Mouse (Mus musculus): ENCODE data around the gene Klk1b26. TPM values are rescaled to one million over a fixed set of nuclear protein-coding genes. Genes with fewer than 3 reads are reported as not detected.
"Not testable (repeated sequence)": the region's sequence is repeated elsewhere in the genome, so short reads cannot be mapped to it uniquely, and the experiment has no call there.

The Klk1b26 gene
- polyA plus RNA-seq (2015; fragmentation: Nextera tagmentation; extraction: Ambion mirVana) = 0.26 TPM in 1 of 2 replicates, not detected in the other

DNA sequence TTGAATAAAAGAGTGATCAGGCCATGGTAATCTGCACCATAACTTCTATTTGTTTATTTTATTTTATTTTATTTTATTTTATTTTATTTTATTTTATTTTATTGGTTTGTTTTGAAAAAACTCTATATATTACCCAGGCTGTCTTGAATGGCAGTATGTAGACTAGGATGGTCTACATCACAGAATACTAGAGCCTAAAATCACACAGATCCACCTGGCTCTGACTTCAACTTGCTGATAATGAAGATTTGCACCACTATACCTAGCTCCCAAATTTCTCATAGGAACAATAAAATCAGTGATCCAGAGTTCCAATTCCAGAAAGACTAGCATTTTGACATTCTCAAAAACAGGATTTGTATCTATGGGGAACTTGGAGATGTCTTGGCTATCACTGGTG is at the start of gene Klk1b26:
TSS of gene Klk1b26 (plus strand) at position 301 of the 400 bp plus-strand sequence.
- not testable (repeated sequence) for H3K9me3 ChIP-seq (replicated peaks; ENCODE audit: control insufficient read depth, low read length); H3K36me3 ChIP-seq (ENCODE audit: control insufficient read depth, insufficient read depth); ATAC-seq (ENCODE audit: low read depth); H3K27me3 ChIP-seq (ENCODE audit: control insufficient read depth, insufficient read depth, low read depth, low read length); H3K27ac ChIP-seq (ENCODE audit: low read length); H3K4me3 ChIP-seq (ENCODE audit: low read depth, low read length); H3K9ac ChIP-seq (ENCODE audit: low read depth, low read length); H3K4me1 ChIP-seq (ENCODE audit: control insufficient read depth, low read depth, low read length); H3K4me2 ChIP-seq (ENCODE audit: low read depth, low read length)

DNA sequence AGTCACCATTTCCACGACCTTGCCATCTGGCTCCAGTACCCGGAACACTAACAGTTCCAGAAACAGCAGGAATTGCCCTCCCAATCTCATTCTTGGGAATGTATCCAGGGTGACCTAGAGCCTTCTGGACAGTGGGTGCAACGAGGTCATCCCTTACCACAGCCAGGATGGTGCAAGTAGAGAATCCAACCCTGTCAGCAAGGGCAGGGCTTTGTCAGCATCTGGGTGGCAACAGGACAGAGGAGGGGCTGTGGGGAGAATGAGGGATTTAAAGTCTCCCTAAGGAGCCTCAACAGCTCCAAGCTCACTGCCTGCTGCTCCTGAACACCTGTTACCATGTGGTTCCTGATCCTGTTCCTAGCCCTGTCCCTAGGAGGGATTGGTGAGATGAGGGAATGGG is 45.5 kb upstream of the Klk1b26 start, which contains the start of gene Klk1b1:
TSS of gene Klk1b1 (plus strand) at position 301 of the 400 bp plus-strand sequence.
- H3K27me3 ChIP-seq (ENCODE audit: control insufficient read depth, insufficient read depth, low read depth, low read length) = no peaks in the 10 kb centered on the region
- no peak within 1 kb of the TSS for H3K4me3 ChIP-seq (ENCODE audit: low read depth, low read length)
- no peak within 1 kb of the TSS for H3K4me2 ChIP-seq (ENCODE audit: low read depth, low read length)
- H3K27ac ChIP-seq (ENCODE audit: low read length) = no peak within 1 kb of the TSS
- no peaks in the 10 kb centered on the region for H3K4me1 ChIP-seq (ENCODE audit: control insufficient read depth, low read depth, low read length)
- no peak for ATAC-seq (ENCODE audit: low read depth)
- no peaks in the 10 kb centered on the region for H3K9me3 ChIP-seq (replicated peaks; ENCODE audit: control insufficient read depth, low read length)
- no peaks in the 10 kb centered on the region for H3K36me3 ChIP-seq (ENCODE audit: control insufficient read depth, insufficient read depth)
- H3K9ac ChIP-seq (ENCODE audit: low read depth, low read length) = no peak within 1 kb of the TSS
- WGBS (ENCODE audit: insufficient replicate concordance) = 38% methylated on average over 3 of the region's 3 CpGs

DNA sequence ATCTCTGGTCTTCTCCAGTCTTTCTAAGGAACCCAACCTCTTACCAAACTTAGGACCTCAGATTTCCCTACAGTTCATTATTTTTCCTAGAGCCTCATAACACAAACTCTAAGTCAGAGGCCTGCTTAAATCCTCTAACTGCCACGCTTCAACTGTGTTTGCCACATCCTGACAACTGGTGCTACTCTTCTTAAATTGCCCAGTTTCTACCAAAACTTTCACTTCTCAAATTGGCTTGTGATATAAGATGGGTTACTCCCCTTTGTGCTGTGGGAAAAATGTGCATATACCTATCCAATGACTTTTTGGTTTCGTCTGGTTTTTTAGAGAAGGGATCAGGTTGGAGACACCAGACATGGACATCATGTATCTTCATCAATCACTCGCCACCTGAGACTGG is 44.9 kb upstream of the Klk1b26 start:
- WGBS (ENCODE audit: insufficient replicate concordance) = 53% methylated on average over 3 of the region's 3 CpGs
- H3K9me3 ChIP-seq (replicated peaks; ENCODE audit: control insufficient read depth, low read length) = no peaks in the 10 kb centered on the region
- ATAC-seq (ENCODE audit: low read depth) = no peak

DNA sequence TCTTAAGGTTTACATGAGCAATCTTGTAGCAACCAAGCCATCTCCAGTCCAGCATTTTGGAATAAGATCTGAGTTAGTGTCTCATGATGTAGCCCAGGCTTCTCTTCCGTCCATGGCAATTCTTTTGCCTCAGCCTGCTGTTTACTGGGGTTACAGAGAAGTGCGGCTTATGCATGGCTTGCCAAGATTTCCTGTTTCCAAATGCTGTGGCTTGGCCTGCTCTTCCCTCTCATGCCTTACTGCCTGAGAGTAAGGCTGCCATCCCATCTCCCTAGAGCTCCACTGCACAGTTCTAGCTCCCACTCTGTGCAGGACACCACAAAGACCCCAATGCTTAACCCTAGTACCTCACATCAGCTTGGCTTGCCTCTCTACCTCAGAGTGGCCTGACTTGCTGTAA is 44.4 kb upstream of the Klk1b26 start:
- no peak overlapping the region for H3K4me3 ChIP-seq (ENCODE audit: low read depth, low read length)
- H3K36me3 ChIP-seq (ENCODE audit: control insufficient read depth, insufficient read depth) = no peaks in the 10 kb centered on the region
- no peaks in the 10 kb centered on the region for H3K4me1 ChIP-seq (ENCODE audit: control insufficient read depth, low read depth, low read length)
- no peak overlapping the region for H3K4me2 ChIP-seq (ENCODE audit: low read depth, low read length)
- no peak for ATAC-seq (ENCODE audit: low read depth)
- no peaks in the 10 kb centered on the region for H3K27me3 ChIP-seq (ENCODE audit: control insufficient read depth, insufficient read depth, low read depth, low read length)
- no peaks in the 10 kb centered on the region for H3K9me3 ChIP-seq (replicated peaks; ENCODE audit: control insufficient read depth, low read length)
- 50% methylated on average over 2 of the region's 2 CpGs for WGBS (ENCODE audit: insufficient replicate concordance)
- no peak overlapping the region for H3K9ac ChIP-seq (ENCODE audit: low read depth, low read length)
- H3K27ac ChIP-seq (ENCODE audit: low read length) = no peak overlapping the region

More for the DNA sequence above, 44.9 kb upstream of the Klk1b26 start:
- Histone ChIP-seq H3K27me3 (ENCODE audit: control insufficient read depth, insufficient read depth, low read depth, low read length) (no peaks in the 10 kb centered on the region), H3K27ac (ENCODE audit: low read length) (no peak overlapping the region), H3K36me3 (ENCODE audit: control insufficient read depth, insufficient read depth) (no peaks in the 10 kb centered on the region), H3K4me3 (ENCODE audit: low read depth, low read length) (no peak overlapping the region), H3K9ac (ENCODE audit: low read depth, low read length) (no peak overlapping the region), H3K4me2 (ENCODE audit: low read depth, low read length) (no peak overlapping the region), H3K4me1 (ENCODE audit: control insufficient read depth, low read depth, low read length) (no peaks in the 10 kb centered on the region)

DNA sequence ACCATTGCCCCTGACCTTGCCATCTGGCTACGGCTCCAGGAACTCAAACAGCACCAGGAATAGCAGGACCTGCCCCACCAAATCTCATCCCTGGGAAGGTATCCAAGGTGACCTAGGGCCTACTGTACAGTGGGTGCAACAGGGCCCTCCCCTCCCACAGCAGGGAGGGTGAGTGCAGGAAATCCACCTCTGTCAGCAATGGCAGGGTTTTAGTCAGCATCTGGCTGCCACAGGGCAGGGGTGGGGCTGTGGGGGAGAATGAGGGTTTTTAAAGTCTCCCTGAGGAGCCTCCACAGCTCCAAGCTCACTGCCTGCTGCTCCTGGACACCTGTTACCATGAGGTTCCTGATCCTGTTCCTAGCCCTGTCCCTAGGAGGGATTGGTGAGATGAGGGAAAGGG is 36.2 kb upstream of the Klk1b26 start, which contains the start of gene Klk1b9:
TSS of gene Klk1b9 (plus strand) at position 301 of the 400 bp plus-strand sequence.
- H3K4me2 ChIP-seq (ENCODE audit: low read depth, low read length); H3K4me1 ChIP-seq (ENCODE audit: control insufficient read depth, low read depth, low read length); H3K9me3 ChIP-seq (replicated peaks; ENCODE audit: control insufficient read depth, low read length); H3K4me3 ChIP-seq (ENCODE audit: low read depth, low read length); H3K9ac ChIP-seq (ENCODE audit: low read depth, low read length); H3K27ac ChIP-seq (ENCODE audit: low read length); ATAC-seq (ENCODE audit: low read depth); H3K36me3 ChIP-seq (ENCODE audit: control insufficient read depth, insufficient read depth); H3K27me3 ChIP-seq (ENCODE audit: control insufficient read depth, insufficient read depth, low read depth, low read length): not testable (repeated sequence)
- WGBS (ENCODE audit: insufficient replicate concordance) = 50% methylated on average over 1 of the region's 1 CpGs

DNA sequence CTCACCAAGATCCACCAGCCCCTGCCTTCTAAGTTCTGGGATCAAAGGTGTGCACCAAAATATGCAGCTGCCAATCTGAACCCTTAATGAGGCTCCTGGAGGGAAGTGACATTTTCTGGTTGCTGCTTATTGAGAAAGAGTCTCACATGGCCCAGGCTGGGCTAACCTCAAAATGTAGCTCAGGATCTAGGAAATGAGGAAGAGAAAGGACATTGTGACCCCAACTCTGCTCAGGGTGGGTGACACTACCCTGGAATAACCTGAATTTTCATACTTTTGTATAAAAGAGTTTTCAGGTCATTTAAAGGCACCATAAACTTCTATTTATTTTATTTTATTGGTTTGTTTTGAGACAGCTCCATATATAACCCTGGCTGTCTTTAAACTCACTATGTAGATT is 26.3 kb upstream of the Klk1b26 start:
- Histone ChIP-seq H3K9ac (ENCODE audit: low read depth, low read length) (no peak overlapping the region), H3K4me3 (ENCODE audit: low read depth, low read length) (no peak overlapping the region), H3K4me1 (ENCODE audit: control insufficient read depth, low read depth, low read length) (no peaks in the 10 kb centered on the region), H3K9me3 (replicated peaks; ENCODE audit: control insufficient read depth, low read length) (no peaks in the 10 kb centered on the region), H3K27ac (ENCODE audit: low read length) (no peak overlapping the region), H3K36me3 (ENCODE audit: control insufficient read depth, insufficient read depth) (no peaks in the 10 kb centered on the region), H3K27me3 (ENCODE audit: control insufficient read depth, insufficient read depth, low read depth, low read length) (no peaks in the 10 kb centered on the region), H3K4me2 (ENCODE audit: low read depth, low read length) (no peak overlapping the region)
- ATAC-seq (ENCODE audit: low read depth) = no peak

DNA sequence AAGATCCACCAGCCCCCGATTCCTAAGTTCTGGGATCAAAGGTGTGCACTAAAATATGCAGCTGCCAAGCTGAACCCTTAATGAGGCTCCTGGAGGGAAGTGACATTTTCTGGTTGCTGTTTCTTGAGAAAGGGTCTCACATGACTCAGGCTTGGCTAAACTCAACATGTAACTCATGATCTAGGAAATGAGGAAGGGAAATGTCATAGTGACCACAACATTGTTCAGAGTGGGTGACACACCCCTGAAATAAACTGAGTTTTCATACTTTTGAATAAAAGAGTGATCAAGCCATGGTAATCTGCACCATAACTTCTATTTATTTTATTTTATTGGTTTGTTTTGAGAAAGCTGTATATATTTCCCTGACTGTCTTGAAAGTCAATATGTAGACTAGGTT is 17.1 kb upstream of the Klk1b26 start:
- H3K27me3 ChIP-seq (ENCODE audit: control insufficient read depth, insufficient read depth, low read depth, low read length); H3K36me3 ChIP-seq (ENCODE audit: control insufficient read depth, insufficient read depth); ATAC-seq (ENCODE audit: low read depth); H3K4me1 ChIP-seq (ENCODE audit: control insufficient read depth, low read depth, low read length); H3K4me3 ChIP-seq (ENCODE audit: low read depth, low read length); H3K27ac ChIP-seq (ENCODE audit: low read length); H3K9ac ChIP-seq (ENCODE audit: low read depth, low read length); H3K9me3 ChIP-seq (replicated peaks; ENCODE audit: control insufficient read depth, low read length); H3K4me2 ChIP-seq (ENCODE audit: low read depth, low read length): not testable (repeated sequence)
- 43% methylated on average over 1 of the region's 1 CpGs for WGBS (ENCODE audit: insufficient replicate concordance)

DNA sequence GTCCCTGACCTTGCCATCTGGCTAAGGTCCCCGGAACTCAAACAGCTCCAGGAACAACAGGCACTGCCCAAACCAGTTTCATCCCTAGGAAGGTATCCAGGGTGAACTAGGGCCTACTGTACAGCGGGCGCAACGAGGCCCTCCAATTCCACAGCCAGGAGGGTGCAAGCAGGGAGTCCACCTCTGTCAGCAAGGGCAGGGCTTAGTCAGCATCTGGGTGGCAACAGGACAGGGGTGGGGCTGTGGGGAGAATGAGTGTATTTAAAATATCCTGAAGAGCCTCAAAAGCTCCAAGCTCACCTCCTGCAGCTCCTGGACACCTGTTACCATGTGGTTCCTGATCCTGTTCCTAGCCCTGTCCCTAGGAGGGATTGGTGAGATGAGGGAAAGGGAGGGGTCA is 16.4 kb upstream of the Klk1b26 start, which contains the start of gene Klk1b11:
TSS of gene Klk1b11 (plus strand) at position 301 of the 400 bp plus-strand sequence.
- WGBS (ENCODE audit: insufficient replicate concordance) = 49% methylated on average over 4 of the region's 4 CpGs
- H3K36me3 ChIP-seq (ENCODE audit: control insufficient read depth, insufficient read depth); H3K9me3 ChIP-seq (replicated peaks; ENCODE audit: control insufficient read depth, low read length); H3K4me1 ChIP-seq (ENCODE audit: control insufficient read depth, low read depth, low read length); H3K27me3 ChIP-seq (ENCODE audit: control insufficient read depth, insufficient read depth, low read depth, low read length); H3K4me2 ChIP-seq (ENCODE audit: low read depth, low read length); H3K4me3 ChIP-seq (ENCODE audit: low read depth, low read length); H3K9ac ChIP-seq (ENCODE audit: low read depth, low read length); ATAC-seq (ENCODE audit: low read depth); H3K27ac ChIP-seq (ENCODE audit: low read length): not testable (repeated sequence)

DNA sequence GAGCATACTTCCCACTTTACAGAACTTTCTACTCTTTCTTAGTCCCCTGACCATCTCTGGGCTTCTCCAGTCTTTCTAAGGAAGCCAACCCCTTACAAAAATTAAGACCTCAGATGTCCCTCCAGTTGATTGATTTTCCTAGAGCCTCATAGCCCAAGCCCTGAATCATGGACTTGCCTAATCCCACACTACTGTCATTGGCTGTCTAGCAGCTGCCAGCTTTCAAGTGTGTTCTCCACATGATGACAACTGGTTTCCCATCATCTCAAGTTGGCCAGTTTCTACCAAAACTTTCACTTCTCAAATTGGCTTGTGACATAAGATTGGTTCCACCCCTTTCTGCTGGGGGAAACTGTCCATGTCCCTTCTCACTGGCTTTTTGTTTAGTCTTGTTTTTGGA is 7.1 kb upstream of the Klk1b26 start:
- Histone ChIP-seq H3K4me2 (ENCODE audit: low read depth, low read length) (no peak overlapping the region), H3K9ac (ENCODE audit: low read depth, low read length) (no peak overlapping the region), H3K4me3 (ENCODE audit: low read depth, low read length) (no peak overlapping the region), H3K27me3 (ENCODE audit: control insufficient read depth, insufficient read depth, low read depth, low read length) (no peaks in the 10 kb centered on the region), H3K36me3 (ENCODE audit: control insufficient read depth, insufficient read depth) (no peaks in the 10 kb centered on the region), H3K27ac (ENCODE audit: low read length) (no peak overlapping the region), H3K9me3 (replicated peaks; ENCODE audit: control insufficient read depth, low read length) (no peaks in the 10 kb centered on the region), H3K4me1 (ENCODE audit: control insufficient read depth, low read depth, low read length) (no peaks in the 10 kb centered on the region)
- ATAC-seq (ENCODE audit: low read depth) = no peak

DNA sequence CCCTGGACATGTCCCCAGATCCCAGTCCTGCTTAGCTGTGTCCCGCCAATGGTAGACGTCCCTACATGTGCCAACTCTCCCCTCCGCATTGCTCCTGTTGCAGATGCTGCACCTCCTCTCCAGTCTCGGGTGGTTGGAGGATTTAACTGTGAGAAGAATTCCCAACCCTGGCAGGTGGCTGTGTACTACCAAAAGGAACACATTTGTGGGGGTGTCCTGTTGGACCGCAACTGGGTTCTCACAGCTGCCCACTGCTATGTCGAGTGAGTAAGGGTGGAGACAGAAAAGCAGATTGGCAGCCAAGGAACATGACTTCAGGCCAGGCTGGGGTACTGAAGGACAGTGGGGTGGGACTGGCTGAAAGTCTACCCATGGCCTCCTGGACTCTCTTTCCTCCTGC is 2.7 kb downstream of the Klk1b26 start:
- H3K9ac ChIP-seq (ENCODE audit: low read depth, low read length); H3K4me2 ChIP-seq (ENCODE audit: low read depth, low read length); H3K36me3 ChIP-seq (ENCODE audit: control insufficient read depth, insufficient read depth); H3K4me3 ChIP-seq (ENCODE audit: low read depth, low read length); H3K9me3 ChIP-seq (replicated peaks; ENCODE audit: control insufficient read depth, low read length); H3K27me3 ChIP-seq (ENCODE audit: control insufficient read depth, insufficient read depth, low read depth, low read length); ATAC-seq (ENCODE audit: low read depth); H3K27ac ChIP-seq (ENCODE audit: low read length); H3K4me1 ChIP-seq (ENCODE audit: control insufficient read depth, low read depth, low read length): not testable (repeated sequence)
- 68% methylated on average over 6 of the region's 6 CpGs for WGBS (ENCODE audit: insufficient replicate concordance)

Data from liver, embryonic 16.5 days (tissue).